Mouse (Mus musculus) spleen, postnatal 10 days (tissue): Measurements from ENCODE around the gene Dnajb7.

Source experiments
- DNase-seq, 2 experiments: peaks; one replicate each; pipeline ENCODE4 v3.0.0; 2021 to 2022; ENCODE audit warnings: low spot score in 2 of 2

The Dnajb7 gene

DNA sequence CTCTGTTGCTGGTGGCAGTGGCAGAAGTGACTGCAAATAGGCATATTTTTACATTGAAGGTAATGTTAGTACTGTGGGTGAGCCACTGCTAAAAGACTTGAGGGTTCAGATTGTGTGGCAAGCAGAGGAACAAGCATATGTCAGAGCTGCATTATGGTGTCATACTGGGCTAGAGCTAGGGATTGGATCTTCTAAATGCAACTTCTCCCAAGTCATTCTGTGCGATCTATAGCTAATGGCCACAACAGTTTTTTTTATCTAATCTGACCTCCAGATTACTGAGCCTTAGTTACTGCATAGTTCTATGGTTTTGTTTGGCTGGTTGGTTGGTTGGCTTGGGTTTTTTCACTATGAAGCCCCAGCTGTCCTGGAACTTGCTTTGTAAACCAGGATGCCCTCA is at the start of gene Dnajb7:
Gene Dnajb7, minus strand, starts transcription at position 101 of the 400 bp plus-strand sequence.
- no peak for DNase-seq

DNA sequence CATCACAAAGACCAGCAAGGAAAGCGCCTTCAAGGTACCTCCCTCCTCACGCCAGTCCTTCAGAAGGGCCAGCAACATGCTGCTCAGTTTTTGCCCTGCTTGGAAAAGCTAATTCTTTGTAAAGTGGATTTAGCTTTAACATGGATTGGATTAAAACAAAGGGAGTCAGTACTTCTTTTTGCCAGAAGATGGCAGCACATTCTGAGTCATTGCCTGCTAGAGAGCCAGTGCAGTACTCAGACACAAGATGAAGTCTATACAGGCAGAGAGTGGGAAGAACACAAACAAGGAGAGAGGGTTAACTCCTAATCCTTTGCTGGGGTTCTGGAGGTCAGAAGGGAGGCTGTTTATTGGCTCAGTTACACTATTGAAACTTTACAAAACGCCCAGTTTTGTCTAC is 40.4 kb upstream of the Dnajb7 start:
- DNase-seq, result peak; percentile 52 to 63

- no peak for DNase-seq
These were observed 31.1 kb upstream of the Dnajb7 start for GRCm38 (mm10) chr15:81439236-81439635.

DNA sequence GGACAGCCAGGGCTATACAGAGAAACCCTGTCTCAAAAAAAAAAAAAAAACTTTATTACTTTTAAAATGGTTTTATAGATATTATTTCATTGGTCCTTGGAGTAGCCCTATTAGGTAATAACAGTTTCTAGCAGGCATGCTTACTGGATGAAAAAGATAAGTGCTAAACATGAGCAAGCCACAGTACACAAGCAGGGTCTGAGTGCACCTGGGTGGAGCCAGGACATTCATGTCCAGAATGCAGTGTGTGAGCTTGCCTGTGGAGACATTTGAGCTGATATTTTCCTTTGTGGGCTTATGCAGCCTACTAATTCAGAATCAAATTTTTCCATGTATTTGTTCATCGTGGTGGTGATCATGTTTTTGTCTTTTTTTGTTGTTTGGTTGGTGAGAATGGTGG is 30.2 kb upstream of the Dnajb7 start:
- DNase-seq, result no peak

DNA sequence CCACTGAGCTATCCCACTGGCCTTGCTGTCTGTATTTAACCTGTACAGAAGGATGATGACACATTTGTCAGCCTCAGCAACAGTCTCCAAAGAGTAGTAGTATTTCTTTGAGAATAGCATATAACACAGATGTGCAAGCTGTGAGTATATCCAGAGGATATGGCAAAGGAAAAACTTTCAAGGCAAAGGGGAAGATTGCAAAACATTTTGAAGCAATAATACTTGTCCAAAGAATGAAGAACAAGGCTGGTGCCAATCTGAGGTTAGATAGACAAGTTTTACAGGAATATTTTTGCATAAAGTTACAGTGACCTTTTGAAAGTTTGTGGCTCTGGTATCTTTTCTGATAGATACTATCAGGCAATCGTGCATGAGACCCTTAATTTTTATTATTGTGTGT is 23.1 kb upstream of the Dnajb7 start:
- DNase-seq, result no peak

- no peak for DNase-seq
These were observed 19.8 kb upstream of the Dnajb7 start for GRCm38 (mm10) chr15:81427947-81428346.

- DNase-seq, result no peak
These were observed 17.2 kb upstream of the Dnajb7 start for GRCm38 (mm10) chr15:81425311-81425710.

DNA sequence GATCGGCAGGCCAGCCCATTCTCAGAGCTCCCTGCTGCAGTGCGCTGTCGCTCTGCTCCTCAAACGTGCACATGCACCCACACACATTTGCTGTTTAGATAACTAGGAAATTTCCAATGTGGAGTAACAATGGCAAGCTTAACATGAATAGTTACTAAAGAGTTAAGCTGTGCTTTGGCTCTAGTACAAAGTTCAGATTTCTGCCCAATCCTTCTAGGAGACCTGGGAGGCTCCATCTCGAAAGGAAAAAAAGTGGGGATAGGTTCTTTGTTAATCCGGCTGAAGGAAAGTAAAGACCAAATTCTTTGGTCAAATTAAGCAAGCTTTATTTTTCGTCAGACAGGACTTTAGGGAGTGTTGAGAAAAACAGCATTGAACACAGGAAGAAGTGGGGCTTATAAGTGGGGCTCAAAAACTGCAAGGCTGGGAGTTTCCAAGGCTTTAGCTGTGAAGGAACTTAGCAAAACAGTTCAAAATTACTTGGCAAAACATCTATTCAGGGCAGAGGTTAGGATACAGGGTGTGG is 14.1 kb upstream of the Dnajb7 start:
- no peak for DNase-seq

- DNase-seq, result no peak
These were observed 13.4 kb upstream of the Dnajb7 start for GRCm38 (mm10) chr15:81421454-81421853.

GRCm38 (mm10) chr15:81418065-81418464 is 10.0 kb upstream of the Dnajb7 start:
- no peak for DNase-seq

GRCm38 (mm10) chr15:81416763-81417310 is 8.7 kb upstream of the Dnajb7 start:
- DNase-seq, result peak; percentile 43 to 84

- DNase-seq, result no peak
These were observed 3.1 kb downstream of the Dnajb7 start for GRCm38 (mm10) chr15:81405008-81405407.

DNA sequence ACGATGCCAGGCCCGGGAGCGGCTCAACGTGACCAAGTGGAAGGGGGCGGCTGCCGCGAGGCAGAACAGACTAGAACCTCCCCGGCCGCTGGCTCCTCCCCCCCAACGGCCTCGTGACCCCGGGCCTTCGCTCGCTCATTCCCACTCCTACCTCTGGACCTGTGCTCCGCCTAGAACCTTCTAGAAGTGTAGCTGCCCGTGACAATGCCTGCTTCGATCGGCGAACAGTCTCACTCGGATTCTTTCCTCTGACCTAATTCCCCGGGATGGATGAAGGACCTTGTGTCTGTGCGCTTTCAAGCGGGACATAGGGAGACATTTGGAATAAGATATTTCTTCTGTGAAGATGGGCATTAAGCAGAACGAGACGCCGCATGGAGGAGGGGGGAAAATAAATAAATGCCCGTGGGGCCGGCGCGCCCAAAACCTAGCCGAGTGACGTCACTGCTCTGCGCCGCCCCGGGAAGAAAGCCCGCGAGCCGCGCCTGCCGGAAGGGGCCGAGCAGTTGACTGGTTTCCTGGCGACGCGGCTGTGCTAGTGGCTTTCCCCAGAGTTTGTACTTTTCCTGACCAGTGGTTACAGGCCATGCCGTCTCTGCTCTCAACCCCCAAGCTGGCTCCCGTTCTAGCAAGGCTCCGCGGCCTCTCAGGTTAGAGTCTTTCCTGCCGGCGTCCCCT is 8.3 kb downstream of the Dnajb7 start, which contains the start of the genes St13 and Xpnpep3:
Gene St13, minus strand, starts transcription at position 440 of the 678 bp plus-strand sequence.
Gene Xpnpep3, plus strand, starts transcription at position 501 of the 678 bp plus-strand sequence.
- DNase-seq, result peak; percentile 98

GRCm38 (mm10) chr15:81399297-81399637 is 8.8 kb downstream of the Dnajb7 start:
- DNase-seq, result no peak

DNA sequence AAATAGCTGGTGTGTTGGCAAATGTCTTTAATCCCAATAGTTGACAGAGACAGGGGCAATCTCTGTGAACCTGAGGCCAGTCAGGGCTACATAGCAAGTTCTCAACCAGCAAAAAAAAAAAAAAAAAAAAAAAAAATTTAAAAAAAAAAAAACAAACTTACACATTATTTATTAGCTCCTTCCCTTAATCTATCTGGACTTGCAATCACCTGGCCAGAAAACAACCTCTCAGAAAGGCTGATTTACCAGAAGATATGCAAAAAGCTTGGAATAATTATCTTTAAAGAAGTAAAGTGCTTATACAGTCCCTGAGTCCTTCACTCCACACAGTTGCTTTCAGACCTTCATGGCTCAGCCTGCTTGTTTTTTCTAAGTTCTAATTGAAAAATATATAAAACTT is 9.9 kb downstream of the Dnajb7 start:
- no peak for DNase-seq

DNA sequence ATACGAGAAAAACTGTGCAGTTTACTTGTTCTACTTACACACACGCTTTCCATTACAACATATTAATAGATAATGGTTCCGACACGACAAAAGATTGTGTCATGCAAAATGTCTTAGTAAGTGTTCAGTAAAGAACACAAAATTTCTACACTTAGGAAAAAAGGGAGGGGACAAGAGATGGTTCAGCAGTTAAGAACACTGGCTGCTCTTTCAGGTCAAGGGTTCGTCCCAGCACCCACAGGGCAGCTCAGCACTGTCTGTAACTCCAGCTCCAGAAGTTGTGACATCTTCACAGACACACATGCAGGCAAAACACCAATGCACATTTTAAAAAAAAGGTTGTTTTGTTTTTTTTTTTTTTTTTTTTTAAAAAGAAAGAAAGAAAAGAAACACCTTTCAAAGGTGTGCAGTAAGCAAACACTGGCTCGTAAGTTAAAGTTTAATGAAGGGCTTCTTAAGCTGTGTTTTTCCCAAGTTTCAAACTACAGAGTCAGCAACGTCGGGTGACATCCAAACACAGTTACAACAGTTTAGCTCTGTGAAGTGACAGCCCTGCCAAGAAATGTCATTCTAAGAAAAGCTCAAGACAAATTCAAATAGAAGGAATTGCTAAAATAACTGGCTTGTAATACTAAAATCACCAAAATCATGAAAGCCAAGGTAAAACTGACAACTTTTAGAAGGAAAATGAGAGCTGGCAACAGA is 13.7 kb downstream of the Dnajb7 start:
- no peak for DNase-seq

DNA sequence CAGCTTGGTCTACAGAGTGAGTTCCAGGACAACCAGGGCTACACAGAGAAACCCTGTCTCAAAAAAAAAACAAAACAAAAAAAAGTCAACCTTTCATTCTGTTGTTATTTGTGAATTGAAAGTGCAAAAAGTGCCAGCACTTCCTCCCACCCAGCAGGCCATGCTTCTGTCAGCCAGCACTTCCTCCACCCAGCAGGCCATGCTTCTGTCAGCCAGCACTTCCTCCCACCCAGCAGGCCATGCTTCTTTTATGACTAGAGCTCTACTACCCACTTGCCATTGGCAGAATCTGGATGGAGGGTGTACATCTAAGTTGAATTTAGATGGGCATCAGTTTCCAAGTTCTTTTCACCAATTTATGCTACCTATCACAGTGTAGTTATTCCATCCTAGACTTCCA is 15.1 kb downstream of the Dnajb7 start:
- peak in 1 of 2 experiments; percentile 45 for DNase-seq

DNA sequence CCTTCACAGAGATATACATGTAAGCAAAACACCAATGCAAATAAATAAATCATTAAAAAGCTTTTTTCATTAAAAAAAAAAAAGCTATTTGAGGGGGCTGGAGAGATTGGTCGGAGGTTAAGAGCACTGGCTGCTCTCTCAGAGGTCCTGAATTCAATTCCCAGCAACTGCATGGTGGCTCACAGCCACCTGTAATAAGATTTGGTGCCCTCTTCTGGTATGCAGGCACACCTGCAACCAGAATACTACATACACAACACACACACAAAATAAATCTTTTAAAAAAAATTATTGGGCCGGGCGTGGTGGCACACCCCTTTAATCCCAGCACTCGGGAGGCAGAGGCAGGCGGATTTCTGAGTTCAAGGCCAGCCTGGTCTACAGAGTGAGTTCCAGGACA is 21.8 kb downstream of the Dnajb7 start:
- DNase-seq, result no peak

DNA sequence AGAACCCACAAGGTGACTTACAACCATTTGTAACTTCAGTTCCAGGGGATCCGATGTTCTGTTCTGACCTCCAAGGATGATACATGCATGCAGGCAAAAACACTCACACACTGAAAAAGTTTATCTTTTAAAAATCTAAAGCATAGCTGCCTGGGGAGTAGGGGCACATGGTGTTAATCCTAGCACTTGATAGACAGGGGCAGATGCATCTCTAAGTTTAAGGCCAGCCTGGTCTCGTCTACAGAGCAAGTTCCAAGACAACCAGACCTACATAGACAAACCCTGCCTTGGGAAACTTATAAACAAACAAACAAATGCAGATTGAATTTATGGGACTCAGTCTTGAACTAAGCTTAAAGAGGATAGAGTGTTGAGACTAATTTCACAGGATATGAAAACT is 29.3 kb downstream of the Dnajb7 start:
- DNase-seq, result no peak

- no peak for DNase-seq
These were observed 33.5 kb downstream of the Dnajb7 start for GRCm38 (mm10) chr15:81374621-81375020.

- DNase-seq, result no peak
These were observed 37.7 kb downstream of the Dnajb7 start for GRCm38 (mm10) chr15:81370356-81370755.

DNA sequence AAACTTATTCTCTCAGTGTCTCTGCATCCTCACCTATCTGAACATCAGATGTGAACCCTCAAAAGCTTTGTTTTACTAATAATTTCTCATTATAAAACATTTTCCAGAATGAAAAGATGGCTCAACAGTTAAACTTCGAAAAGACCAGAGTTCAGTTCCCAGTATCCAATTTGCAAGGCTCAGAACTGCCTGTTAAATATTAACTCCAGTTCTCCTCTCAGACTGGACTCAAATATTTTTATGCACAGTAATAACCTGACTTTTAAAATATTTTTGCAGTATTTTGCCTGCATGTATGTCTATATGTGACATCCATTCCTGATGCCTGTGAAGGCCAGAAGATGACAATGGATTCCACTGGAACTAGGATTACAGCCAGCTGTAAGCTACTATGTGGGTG is 39.5 kb downstream of the Dnajb7 start:
- DNase-seq, result no peak

DNA sequence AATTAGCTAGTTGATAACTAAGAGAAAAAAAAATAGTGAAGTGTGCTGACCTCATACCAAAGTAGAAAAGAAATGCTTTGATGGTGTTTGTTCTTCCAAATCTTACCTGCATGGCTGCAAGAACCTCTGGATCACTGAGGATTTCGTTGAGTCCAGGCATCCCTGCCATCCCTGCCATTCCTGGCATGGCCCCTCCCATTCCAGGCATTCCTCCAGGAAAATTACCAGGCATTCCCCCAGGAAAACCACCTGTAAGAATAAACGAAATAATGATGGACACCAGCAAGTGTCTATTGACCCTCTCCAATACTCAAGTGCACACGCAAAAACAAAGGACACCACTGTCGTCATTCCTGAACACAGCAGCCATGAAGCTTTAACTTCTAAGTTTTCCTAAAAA is 41.9 kb downstream of the Dnajb7 start:
- no peak for DNase-seq
